Mouse (Mus musculus) thymus, adult 2 months (tissue): ENCODE measurements around the gene Usp49. TPM values are rescaled to one million over a fixed set of nuclear protein-coding genes. Genes with fewer than 3 reads are reported as not detected.
"Not testable (repeated sequence)": the region's sequence is repeated elsewhere in the genome, so short reads cannot be mapped to it uniquely, and the experiment has no call there.

Experiments
- DNase-seq: peaks from one replicate; pipeline ENCODE4 v3.0.0; 2021
- H3K27ac ChIP-seq: fragments of 200-500 bp; 2 replicates; pipeline ENCODE4 v1.5.1; 2012; ENCODE audit warnings: low read length, control low read depth; ENCODE audit not compliant: control insufficient read depth, insufficient read depth
- H3K27me3 ChIP-seq: fragments of 200-500 bp; 2 replicates; pipeline ENCODE4 v1.6.1; 2012; ENCODE audit warnings: mild to moderate bottlenecking, low read length, moderate library complexity, mixed read lengths; ENCODE audit not compliant: control insufficient read depth, insufficient read depth
- H3K36me3 ChIP-seq: fragments of 200-500 bp; 2 replicates; pipeline ENCODE4 v1.6.1; 2012; ENCODE audit warnings: mild to moderate bottlenecking, low read length, moderate library complexity; ENCODE audit not compliant: control insufficient read depth, insufficient read depth
- H3K4me1 ChIP-seq: fragments of 200-500 bp; replicated peaks from 2 replicates; pipeline ENCODE4 v1.6.1; 2012; ENCODE audit warnings: low read length; ENCODE audit not compliant: control insufficient read depth, insufficient read depth
- H3K4me3 ChIP-seq: fragments of 200-500 bp; 2 replicates; pipeline ENCODE4 v1.5.1; 2012; ENCODE audit warnings: mild to moderate bottlenecking, low read length, control low read depth, moderate library complexity; ENCODE audit not compliant: control insufficient read depth, insufficient read depth
- CTCF ChIP-seq: fragments of 200-500 bp; IDR thresholded peaks from 2 replicates; pipeline ENCODE4 v1.5.1; 2012; ENCODE audit warnings: mild to moderate bottlenecking, control low read depth, low read length, moderate library complexity, borderline replicate concordance; ENCODE audit not compliant: control insufficient read depth, poor library complexity, insufficient read depth; ENCODE audit errors: extremely low read depth
- POLR2A ChIP-seq: fragments of 200-500 bp; IDR thresholded peaks from 2 replicates; pipeline ENCODE4 v1.6.1; 2012; ENCODE audit warnings: mild to moderate bottlenecking, low read length, control low read depth, moderate library complexity; ENCODE audit not compliant: control insufficient read depth, poor library complexity, insufficient read depth; ENCODE audit errors: extremely low read depth
- WGBS: fragments of 180-500 bp; shearing (Covaris S2); methylation state at CpG from one replicate; pipeline ENCODE4 v1.1.7; 2018; 5-methylcytosine and 5-hydroxymethylcytosine counted together
- polyA plus RNA-seq: library from polyadenylated mRNA; depleted of rRNA; stranded (reverse); fragments of >200 nt; gene quantifications from 2 replicates; pipeline ENCODE4 v1.2.3, GENCODE M21; 2012

Gene Usp49
- polyA plus RNA-seq, 1 experiment = 12.5 TPM

GRCm38 (mm10) chr17:47646683-47647082 lies 16.2 kb downstream of the Usp49 start:
- Histone ChIP-seq H3K27me3 (no peaks in the 10 kb centered on the region), H3K4me1 (no peaks in the 10 kb centered on the region), H3K4me3 (no peak overlapping the region), H3K36me3 (no peaks in the 10 kb centered on the region), H3K27ac (no peak overlapping the region)
- DNase-seq = peak; percentile 56
- 90% methylated on average over 1 of the region's 1 CpGs for WGBS
- TF ChIP-seq POLR2A (no peak), CTCF (no peak)

- TF ChIP-seq CTCF = no peak
- TF ChIP-seq POLR2A = no peak
- H3K4me1 ChIP-seq = no peaks in the 10 kb centered on the region
- WGBS = 93% methylated on average over 4 of the region's 4 CpGs
- no peaks in the 10 kb centered on the region for H3K27me3 ChIP-seq
- H3K27ac ChIP-seq = no peak overlapping the region
- H3K36me3 ChIP-seq = no peaks in the 10 kb centered on the region
- H3K4me3 ChIP-seq = no peak overlapping the region
- no peak for DNase-seq
Measured at GRCm38 (mm10) chr17:47648966-47649365, 18.5 kb downstream of the Usp49 start.

DNA sequence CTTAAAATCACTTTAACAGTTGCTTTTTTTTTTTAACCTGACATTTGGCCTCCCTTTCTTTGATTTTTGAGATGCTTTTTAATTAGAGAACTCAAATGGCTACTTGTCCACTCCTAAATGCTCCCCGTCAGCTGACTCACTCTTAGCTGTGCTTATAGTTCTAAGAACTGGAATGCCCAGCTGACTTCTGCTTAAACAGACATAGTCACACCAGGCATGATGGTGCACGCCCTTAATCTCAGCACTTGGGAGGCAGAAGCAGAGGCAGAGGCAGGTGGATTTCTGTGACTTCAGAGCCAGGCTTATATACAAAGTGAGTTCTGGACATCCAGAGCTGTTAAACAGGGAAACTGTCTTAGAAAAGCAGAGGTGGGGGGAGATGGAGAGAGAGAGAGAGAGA lies 21.5 kb downstream of the Usp49 start:
- WGBS = 91% methylated on average over 2 of the region's 2 CpGs
- no peak overlapping the region for H3K27ac ChIP-seq
- no peak overlapping the region for H3K4me3 ChIP-seq
- no peaks in the 10 kb centered on the region for H3K36me3 ChIP-seq
- no peaks in the 10 kb centered on the region for H3K4me1 ChIP-seq
- H3K27me3 ChIP-seq = no peaks in the 10 kb centered on the region
- TF ChIP-seq POLR2A (no peak), CTCF (no peak)
- DNase-seq = no peak

DNA sequence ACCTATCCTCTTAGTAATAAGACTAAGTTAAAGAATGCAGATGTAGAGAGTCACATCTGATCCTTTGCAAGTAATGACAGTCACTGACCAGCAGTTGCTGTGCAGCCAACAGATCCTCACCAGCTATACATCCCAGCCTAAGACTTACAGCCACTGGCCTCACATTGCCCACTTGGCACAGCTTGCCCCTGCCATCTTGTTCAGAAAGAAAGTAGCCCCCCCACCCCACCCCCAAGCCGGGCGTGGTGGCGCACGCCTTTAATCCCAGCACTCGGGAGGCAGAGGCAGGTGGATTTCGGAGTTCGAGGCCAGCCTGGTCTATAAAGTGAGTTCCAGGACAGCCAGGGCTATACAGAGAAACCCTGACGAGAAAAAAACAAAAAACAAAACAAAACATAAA lies 23.9 kb downstream of the Usp49 start:
- H3K36me3 ChIP-seq, H3K27me3 ChIP-seq, DNase-seq, H3K4me3 ChIP-seq, H3K4me1 ChIP-seq, H3K27ac ChIP-seq: not testable (repeated sequence)
- 96% methylated on average over 8 of the region's 8 CpGs for WGBS

GRCm38 (mm10) chr17:47655697-47656096 lies 25.2 kb downstream of the Usp49 start:
- no peak for DNase-seq
- H3K4me1 ChIP-seq = no peaks in the 10 kb centered on the region

GRCm38 (mm10) chr17:47657901-47658300 lies 27.4 kb downstream of the Usp49 start:
- no peak for DNase-seq
- 98% methylated on average over 4 of the region's 4 CpGs for WGBS

More at GRCm38 (mm10) chr17:47655697-47656096, 25.2 kb downstream of the Usp49 start:
- H3K27me3 ChIP-seq = no peaks in the 10 kb centered on the region
- WGBS = 96% methylated on average over 5 of the region's 5 CpGs
- no peak for TF ChIP-seq POLR2A
- TF ChIP-seq CTCF = no peak
- H3K36me3 ChIP-seq = no peaks in the 10 kb centered on the region
- no peak overlapping the region for H3K27ac ChIP-seq
- no peak overlapping the region for H3K4me3 ChIP-seq

GRCm38 (mm10) chr17:47658741-47659243 lies 28.3 kb downstream of the Usp49 start:
- WGBS = 56% methylated on average over 3 of the region's 3 CpGs

More at GRCm38 (mm10) chr17:47657901-47658300, 27.4 kb downstream of the Usp49 start:
- H3K4me3 ChIP-seq = no peak overlapping the region
- H3K27me3 ChIP-seq = no peaks in the 10 kb centered on the region
- H3K27ac ChIP-seq = no peak overlapping the region
- H3K4me1 ChIP-seq = no peaks in the 10 kb centered on the region
- H3K36me3 ChIP-seq = no peaks in the 10 kb centered on the region
- TF ChIP-seq CTCF (no peak), POLR2A (no peak)

More at GRCm38 (mm10) chr17:47658741-47659243, 28.3 kb downstream of the Usp49 start:
- no peaks in the 10 kb centered on the region for H3K4me1 ChIP-seq
- TF ChIP-seq CTCF (no peak), POLR2A (no peak)
- no peak overlapping the region for H3K4me3 ChIP-seq
- no peaks in the 10 kb centered on the region for H3K36me3 ChIP-seq
- H3K27ac ChIP-seq = no peak overlapping the region
- H3K27me3 ChIP-seq = no peaks in the 10 kb centered on the region
- no peak for DNase-seq
